Mouse (Mus musculus): ENCODE results near the gene Mfn2. TPM values are rescaled to one million over a fixed set of nuclear protein-coding genes. Genes with fewer than 3 reads are reported as not detected.

Mfn2 gene
- total RNA-seq, 1 experiment = 18.6 TPM

DNA sequence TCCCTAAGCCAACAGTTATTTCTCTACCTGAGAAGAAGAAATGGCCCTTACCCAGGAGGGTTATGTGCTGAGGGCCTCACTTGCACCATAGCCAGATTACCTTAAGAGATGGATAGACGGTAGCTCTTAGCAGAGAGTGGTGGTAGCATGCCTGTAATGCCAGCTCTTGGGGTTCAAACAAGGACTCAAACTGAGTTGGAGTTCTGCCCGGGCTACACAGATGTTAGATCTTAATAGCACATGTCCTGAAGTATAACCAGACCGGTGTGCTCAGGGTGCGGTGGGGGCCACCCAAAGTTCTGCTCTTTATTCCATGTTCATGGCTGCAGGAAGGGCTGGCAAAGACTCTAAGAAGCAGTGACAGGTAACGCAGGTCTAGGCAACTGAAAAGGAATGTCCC lies 5.0 kb upstream of the Mfn2 start:
- DNase-seq (ENCODE audit: low read depth, low spot score) = no peak
- TF ChIP-seq CHD2 (IDR thresholded peaks at IDR 0.05; ENCODE audit: low read depth, low read length) (no peak), MAFK (IDR thresholded peaks at IDR 0.05; ENCODE audit: insufficient read depth, low read depth, low read length) (no peak), ZC3H11A (IDR thresholded peaks at IDR 0.05; ENCODE audit: borderline replicate concordance, low read depth, low read length) (no peak), HCFC1 (IDR thresholded peaks at IDR 0.05; ENCODE audit: borderline replicate concordance, insufficient read depth, low read length) (no peak)
- peaks cover 3% of the 10 kb centered on the region; the same call in 1 of the 2 replicates for H3K36me3 ChIP-seq (ENCODE audit: control insufficient read depth, insufficient read depth, low read length, poor library complexity, severe bottlenecking)
- H3K27ac ChIP-seq (ENCODE audit: insufficient read depth, low read depth, low read length, poor library complexity, severe bottlenecking) = no peak overlapping the region
- H3K9ac ChIP-seq (ENCODE audit: insufficient read depth, low read depth, low read length, poor library complexity, severe bottlenecking) = no peak overlapping the region
- in situ Hi-C loops (cut with MboI; ENCODE audit: low sequenced_read_pairs in 2 of 2, unreplicated experiment in 2 of 2) = no loop called here
- H3K9me3 ChIP-seq (ENCODE audit: control insufficient read depth, insufficient read depth, low read depth, low read length) = no peaks in the 10 kb centered on the region
- H3K4me3 ChIP-seq (ENCODE audit: insufficient read depth in 1 of 2, low read depth in 1 of 2, low read length in 2 of 2, poor library complexity in 1 of 2, severe bottlenecking in 1 of 2) = no peak overlapping the region
- peaks cover 0 to 1% of the 10 kb centered on the region in 2 experiments; a peak in 1 of 4 replicates for H3K4me1 ChIP-seq (ENCODE audit: control insufficient read depth in 2 of 2, insufficient read depth in 2 of 2, low read length in 2 of 2, poor library complexity in 1 of 2)

GRCm38 (mm10) chr4:147906230-147906629 lies 1.7 kb upstream of the Mfn2 start:
- H3K9ac ChIP-seq (ENCODE audit: insufficient read depth, low read depth, low read length, poor library complexity, severe bottlenecking) = no peak overlapping the region
- no peaks in the 10 kb centered on the region; the same call in 1 of the 2 replicates for H3K36me3 ChIP-seq (ENCODE audit: control insufficient read depth, insufficient read depth, low read length, poor library complexity, severe bottlenecking)
- TF ChIP-seq HCFC1 (IDR thresholded peaks at IDR 0.05; ENCODE audit: borderline replicate concordance, insufficient read depth, low read length) = no peak
- TF ChIP-seq ZNF384 (IDR thresholded peaks at IDR 0.05; ENCODE audit: low read depth, low read length) = no peak
- peaks cover 0 to 1% of the 10 kb centered on the region in 2 experiments; a peak in 1 of 4 replicates for H3K4me1 ChIP-seq (ENCODE audit: control insufficient read depth in 2 of 2, insufficient read depth in 2 of 2, low read length in 2 of 2, poor library complexity in 1 of 2)
- DNase-seq (ENCODE audit: low read depth, low spot score) = no peak
- no peak overlapping the region for H3K27ac ChIP-seq (ENCODE audit: insufficient read depth, low read depth, low read length, poor library complexity, severe bottlenecking)
- no peaks in the 10 kb centered on the region for H3K9me3 ChIP-seq (ENCODE audit: control insufficient read depth, insufficient read depth, low read depth, low read length)
- in situ Hi-C loops (cut with MboI; ENCODE audit: low sequenced_read_pairs in 2 of 2, unreplicated experiment in 2 of 2) = no loop called here
- H3K4me3 ChIP-seq (ENCODE audit: insufficient read depth in 1 of 2, low read depth in 1 of 2, low read length in 2 of 2, poor library complexity in 1 of 2, severe bottlenecking in 1 of 2) = no peak overlapping the region

- in situ Hi-C loops (cut with MboI; ENCODE audit: low sequenced_read_pairs in 2 of 2, unreplicated experiment in 2 of 2) = no loop called here
- Histone ChIP-seq H3K36me3 (ENCODE audit: control insufficient read depth, insufficient read depth, low read length, poor library complexity, severe bottlenecking) (no peaks in the 10 kb centered on the region), H3K4me3 (ENCODE audit: insufficient read depth in 1 of 2, low read depth in 1 of 2, low read length in 2 of 2, poor library complexity in 1 of 2, severe bottlenecking in 1 of 2) (peak overlapping the region; percentile 91 to 99; a peak in 2 of 4 replicates), H3K4me1 (ENCODE audit: control insufficient read depth in 2 of 2, insufficient read depth in 2 of 2, low read length in 2 of 2, poor library complexity in 1 of 2) (peaks cover 0 to 1% of the 10 kb centered on the region in 2 experiments; a peak in 1 of 4 replicates), H3K9ac (ENCODE audit: insufficient read depth, low read depth, low read length, poor library complexity, severe bottlenecking) (no peak overlapping the region), H3K27ac (ENCODE audit: insufficient read depth, low read depth, low read length, poor library complexity, severe bottlenecking) (no peak overlapping the region), H3K9me3 (ENCODE audit: control insufficient read depth, insufficient read depth, low read depth, low read length) (no peaks in the 10 kb centered on the region)
- no peak for DNase-seq (ENCODE audit: low read depth, low spot score)
- TF ChIP-seq ZC3H11A (IDR thresholded peaks at IDR 0.05; ENCODE audit: borderline replicate concordance, low read depth, low read length) (no peak), CHD2 (IDR thresholded peaks at IDR 0.05; ENCODE audit: low read depth, low read length) (no peak; the same call in 1 of the 2 replicates), HCFC1 (IDR thresholded peaks at IDR 0.05; ENCODE audit: borderline replicate concordance, insufficient read depth, low read length) (no peak), MAFK (IDR thresholded peaks at IDR 0.05; ENCODE audit: insufficient read depth, low read depth, low read length) (no peak), ZNF384 (IDR thresholded peaks at IDR 0.05; ENCODE audit: low read depth, low read length) (no peak)
Measured at GRCm38 (mm10) chr4:147905090-147905659, 671 bp upstream of the Mfn2 start.

- H3K4me3 ChIP-seq (ENCODE audit: insufficient read depth in 1 of 2, low read depth in 1 of 2, low read length in 2 of 2, poor library complexity in 1 of 2, severe bottlenecking in 1 of 2) = peak overlapping the region; percentile 91 to 99
- H3K4me1 ChIP-seq (ENCODE audit: control insufficient read depth in 2 of 2, insufficient read depth in 2 of 2, low read length in 2 of 2, poor library complexity in 1 of 2) = peaks cover 0 to 1% of the 10 kb centered on the region in 2 experiments; a peak in 1 of 4 replicates
- H3K9ac ChIP-seq (ENCODE audit: insufficient read depth, low read depth, low read length, poor library complexity, severe bottlenecking) = no peak overlapping the region; the same call in 1 of the 2 replicates
- H3K9me3 ChIP-seq (ENCODE audit: control insufficient read depth, insufficient read depth, low read depth, low read length) = no peaks in the 10 kb centered on the region
- H3K36me3 ChIP-seq (ENCODE audit: control insufficient read depth, insufficient read depth, low read length, poor library complexity, severe bottlenecking) = peaks cover under 1% of the 10 kb centered on the region; the same call in 1 of the 2 replicates
- DNase-seq (ENCODE audit: low read depth, low spot score) = no peak
- in situ Hi-C loops (cut with MboI; ENCODE audit: low sequenced_read_pairs in 2 of 2, unreplicated experiment in 2 of 2) = no loop called here
- H3K27ac ChIP-seq (ENCODE audit: insufficient read depth, low read depth, low read length, poor library complexity, severe bottlenecking) = no peak overlapping the region
- TF ChIP-seq ZNF384 (IDR thresholded peaks at IDR 0.05; ENCODE audit: low read depth, low read length) (no peak), ZC3H11A (IDR thresholded peaks at IDR 0.05; ENCODE audit: borderline replicate concordance, low read depth, low read length) (no peak), CHD2 (IDR thresholded peaks at IDR 0.05; ENCODE audit: low read depth, low read length) (no peak), HCFC1 (IDR thresholded peaks at IDR 0.05; ENCODE audit: borderline replicate concordance, insufficient read depth, low read length) (no peak), MAFK (IDR thresholded peaks at IDR 0.05; ENCODE audit: insufficient read depth, low read depth, low read length) (no peak)
Measured at GRCm38 (mm10) chr4:147903601-147904000, 903 bp downstream of the Mfn2 start.
